Mouse (Mus musculus) embryonic facial prominence, embryonic 14.5 days (tissue): ENCODE results near the gene Nfkbia. TPM values are rescaled to one million over a fixed set of nuclear protein-coding genes. Genes with fewer than 3 reads are reported as not detected.

Source experiments
- ATAC-seq: fragments of 200-750 bp; cut with Nextera tagmentation; 2 replicates; pipeline ENCODE4 v1.8.0; 2017; ENCODE audit warnings: low read depth, moderate number of reproducible peaks, moderate TSS enrichment
- DNase-seq: peaks from one replicate; pipeline ENCODE4 v3.0.0-alpha.2; 2015; ENCODE audit warnings: low spot score
- H3K27ac ChIP-seq: fragments of 300-500 bp; sonication (generic); replicated peaks from 2 replicates; pipeline ENCODE4 v1.5.1; 2014; ENCODE audit warnings: low read depth, mild to moderate bottlenecking, low read length, moderate library complexity
- H3K27me3 ChIP-seq: fragments of 300-500 bp; sonication (generic); replicated peaks from 2 replicates; pipeline ENCODE4 v1.6.1; 2014; ENCODE audit warnings: low read length; ENCODE audit not compliant: control insufficient read depth, insufficient read depth
- H3K36me3 ChIP-seq: fragments of 300-500 bp; sonication (generic); 2 replicates; pipeline ENCODE4 v1.6.1; 2014; ENCODE audit warnings: low read length, mixed read lengths; ENCODE audit not compliant: control insufficient read depth, insufficient read depth
- H3K4me1 ChIP-seq: fragments of 300-500 bp; sonication (generic); 2 replicates; pipeline ENCODE4 v1.6.1; 2014; ENCODE audit warnings: antibody characterized with exemption, low read length; ENCODE audit not compliant: control insufficient read depth, insufficient read depth
- H3K4me2 ChIP-seq: fragments of 300-500 bp; sonication (generic); 2 replicates; pipeline ENCODE4 v1.6.1; 2014; ENCODE audit warnings: low read depth, mild to moderate bottlenecking, low read length, moderate library complexity, mixed read lengths
- H3K4me3 ChIP-seq: fragments of 300-500 bp; sonication (generic); 2 replicates; pipeline ENCODE4 v1.5.1; 2014; ENCODE audit warnings: low read depth, mild to moderate bottlenecking, low read length
- H3K9ac ChIP-seq: fragments of 300-500 bp; sonication (generic); 2 replicates; pipeline ENCODE4 v1.6.1; 2014; ENCODE audit warnings: low read depth, mild to moderate bottlenecking, low read length, moderate library complexity, mixed read lengths
- H3K9me3 ChIP-seq: fragments of 300-500 bp; sonication (generic); 2 replicates; pipeline ENCODE4 v1.6.1; 2016; ENCODE audit warnings: low read length; ENCODE audit not compliant: control insufficient read depth
- WGBS: fragments of 180-500 bp; shearing (Covaris S2); extraction: QIAGEN DNeasy Blood & Tissue Kit; methylation state at CpG from one replicate; pipeline ENCODE4 v1.1.7; 2014; 5-methylcytosine and 5-hydroxymethylcytosine counted together
- polyA plus RNA-seq: library from polyadenylated mRNA; unstranded; fragments of >200 nt; fragmentation: Nextera tagmentation; extraction: Ambion mirVana; gene quantifications from 2 replicates; pipeline ENCODE4 v1.2.1, GENCODE M21; 2014

Gene Nfkbia
- polyA plus RNA-seq, 1 experiment from 2014 or later: 101 TPM

- Histone ChIP-seq H3K9ac (no peak overlapping the region), H3K4me2 (no peak overlapping the region), H3K4me3 (no peak overlapping the region), H3K4me1 (peaks cover 24% of the 10 kb centered on the region), H3K36me3 (no peaks in the 10 kb centered on the region), H3K27me3 (no peaks in the 10 kb centered on the region), H3K27ac (0 out of 2 replicates have a peak overlapping the region, but pooled peaks have one; percentile 10), H3K9me3 (no peaks in the 10 kb centered on the region)
- ATAC-seq (no peak), DNase-seq (no peak)
- whole genome bisulfite sequencing: 36% methylated on average over 4 of the region's 4 CpGs
These were observed 38.5 kb downstream of the Nfkbia start for GRCm38 (mm10) chr12:55453924-55454323.

- H3K9ac ChIP-seq: no peak overlapping the region
- no peak overlapping the region for H3K4me2 ChIP-seq
- H3K27me3 ChIP-seq: no peaks in the 10 kb centered on the region
- ATAC-seq: no peak
- H3K27ac ChIP-seq: peak overlapping the region; percentile 68
- H3K4me1 ChIP-seq: peaks cover 24% of the 10 kb centered on the region
- no peaks in the 10 kb centered on the region for H3K9me3 ChIP-seq
- WGBS: 22% methylated on average over 5 of the region's 5 CpGs
- no peak for DNase-seq
- no peak overlapping the region for H3K4me3 ChIP-seq
- H3K36me3 ChIP-seq: no peaks in the 10 kb centered on the region
These were observed 39.6 kb downstream of the Nfkbia start for GRCm38 (mm10) chr12:55452839-55453238.

DNA sequence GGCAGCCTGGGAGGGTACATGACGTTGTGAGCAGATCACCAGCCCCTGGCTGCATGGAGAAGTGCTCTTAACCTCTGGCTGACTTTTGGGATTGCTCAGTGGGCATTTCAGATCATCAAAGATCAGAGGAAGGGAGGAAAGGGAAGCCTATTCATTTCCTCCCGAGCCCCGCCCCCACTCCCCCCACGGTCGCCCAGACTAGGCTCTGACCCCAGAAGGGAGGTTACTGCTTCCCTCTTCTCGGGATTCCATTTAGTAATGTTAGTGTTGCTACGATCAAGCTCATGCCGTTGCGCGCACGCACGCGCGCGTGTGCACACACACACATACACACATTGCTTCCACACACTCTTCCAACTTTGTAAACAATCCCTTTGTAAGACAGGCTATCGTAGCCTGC lies 42.0 kb downstream of the Nfkbia start:
- H3K27me3 ChIP-seq: no peaks in the 10 kb centered on the region
- no peaks in the 10 kb centered on the region for H3K36me3 ChIP-seq
- no peak overlapping the region for H3K9ac ChIP-seq
- DNase-seq (no peak), ATAC-seq (no peak)
- WGBS: 47% methylated on average over 16 of the region's 16 CpGs
- no peak overlapping the region for H3K4me3 ChIP-seq
- 0 out of 2 replicates have a peak overlapping the region, but pooled peaks have one; percentile 11 for H3K4me2 ChIP-seq
- no peaks in the 10 kb centered on the region for H3K9me3 ChIP-seq
- peaks cover 41% of the 10 kb centered on the region for H3K4me1 ChIP-seq
- H3K27ac ChIP-seq: no peak overlapping the region

GRCm38 (mm10) chr12:55449048-55449447 lies 43.4 kb downstream of the Nfkbia start:
- H3K4me1 ChIP-seq: peaks cover 41% of the 10 kb centered on the region
- DNase-seq: no peak
- H3K9ac ChIP-seq: no peak overlapping the region
- H3K27me3 ChIP-seq: no peaks in the 10 kb centered on the region
- 90% methylated on average over 2 of the region's 2 CpGs for WGBS
- no peak for ATAC-seq
- H3K4me3 ChIP-seq: no peak overlapping the region
- H3K9me3 ChIP-seq: no peaks in the 10 kb centered on the region
- no peak overlapping the region for H3K27ac ChIP-seq
- H3K4me2 ChIP-seq: no peak overlapping the region
- H3K36me3 ChIP-seq: no peaks in the 10 kb centered on the region

GRCm38 (mm10) chr12:55448457-55448856 lies 44.0 kb downstream of the Nfkbia start:
- Histone ChIP-seq H3K4me3 (no peak overlapping the region), H3K36me3 (no peaks in the 10 kb centered on the region), H3K9me3 (no peaks in the 10 kb centered on the region), H3K4me1 (peaks cover 40% of the 10 kb centered on the region), H3K27ac (no peak overlapping the region), H3K27me3 (no peaks in the 10 kb centered on the region), H3K9ac (no peak overlapping the region), H3K4me2 (no peak overlapping the region)
- no peak for ATAC-seq
- no peak for DNase-seq
- 85% methylated on average over 2 of the region's 2 CpGs for WGBS

DNA sequence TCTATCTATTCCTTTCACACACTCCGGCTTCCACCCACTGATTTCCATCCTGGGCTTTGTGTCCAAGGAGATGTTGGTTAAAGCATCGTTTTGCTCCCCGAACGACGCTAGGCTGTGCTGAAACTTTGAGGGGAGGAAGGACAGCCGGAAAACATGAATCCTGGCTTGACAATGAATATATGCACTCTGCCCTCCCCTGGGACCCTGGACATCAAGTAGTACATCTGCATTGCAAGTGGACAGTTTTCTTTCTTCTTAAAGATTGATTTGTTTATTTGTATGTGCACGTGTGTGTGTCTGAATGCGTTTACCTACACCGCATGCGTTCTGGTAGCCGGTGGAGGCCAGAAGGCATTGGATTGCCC lies 45.1 kb downstream of the Nfkbia start:
- Histone ChIP-seq H3K4me3 (no peak overlapping the region), H3K4me1 (peaks cover 40% of the 10 kb centered on the region), H3K9ac (no peak overlapping the region), H3K9me3 (no peaks in the 10 kb centered on the region), H3K27me3 (no peaks in the 10 kb centered on the region), H3K4me2 (no peak overlapping the region), H3K36me3 (no peaks in the 10 kb centered on the region), H3K27ac (peak overlapping the region; percentile 75)
- 69% methylated on average over 11 of the region's 11 CpGs for WGBS
- DNase-seq: no peak
- no peak for ATAC-seq

- Histone ChIP-seq H3K27ac (peak overlapping the region; percentile 75), H3K4me1 (peaks cover 40% of the 10 kb centered on the region), H3K27me3 (no peaks in the 10 kb centered on the region), H3K4me3 (no peak overlapping the region), H3K9me3 (no peaks in the 10 kb centered on the region), H3K36me3 (no peaks in the 10 kb centered on the region), H3K4me2 (no peak overlapping the region), H3K9ac (peak overlapping the region; percentile 17; the same call in 1 of the 2 replicates)
- DNase-seq: peak; percentile 91
- peak; percentile 85 for ATAC-seq
- 12% methylated on average over 13 of the region's 13 CpGs for WGBS
These were observed 45.6 kb downstream of the Nfkbia start for GRCm38 (mm10) chr12:55446746-55447395.

GRCm38 (mm10) chr12:55446366-55446745 lies 46.1 kb downstream of the Nfkbia start:
- DNase-seq (no peak), ATAC-seq (no peak)
- Histone ChIP-seq H3K9ac (no peak overlapping the region), H3K36me3 (no peaks in the 10 kb centered on the region), H3K27me3 (no peaks in the 10 kb centered on the region), H3K9me3 (no peaks in the 10 kb centered on the region), H3K27ac (peak overlapping the region; percentile 75), H3K4me3 (no peak overlapping the region), H3K4me2 (no peak overlapping the region), H3K4me1 (peaks cover 40% of the 10 kb centered on the region)
- WGBS: 81% methylated on average over 4 of the region's 4 CpGs

- WGBS: 65% methylated on average over 4 of the region's 4 CpGs
- peaks cover 40% of the 10 kb centered on the region for H3K4me1 ChIP-seq
These were observed 46.9 kb downstream of the Nfkbia start for GRCm38 (mm10) chr12:55445583-55445982.

More at GRCm38 (mm10) chr12:55445583-55445982, 46.9 kb downstream of the Nfkbia start:
- Histone ChIP-seq H3K27ac (no peak overlapping the region), H3K9ac (no peak overlapping the region), H3K4me3 (no peak overlapping the region), H3K27me3 (no peaks in the 10 kb centered on the region), H3K4me2 (no peak overlapping the region), H3K9me3 (no peaks in the 10 kb centered on the region), H3K36me3 (no peaks in the 10 kb centered on the region)
- no peak for DNase-seq
- no peak for ATAC-seq
